Mouse (Mus musculus) adrenal gland, adult 18-20 months (tissue): ENCODE results near the gene Slc22a2. TPM values are rescaled to one million over a fixed set of nuclear protein-coding genes. Genes with fewer than 3 reads are reported as not detected.
"Not testable (repeated sequence)": the region's sequence is repeated elsewhere in the genome, so short reads cannot be mapped to it uniquely, and the experiment has no call there.

Source experiments
- DNase-seq, 2 experiments: peaks; one replicate each; pipeline ENCODE4 v3.0.0; 2021 to 2022; ENCODE audit warnings: low spot score in 2 of 2
- total RNA-seq, 2 experiments: library from RNA; stranded (reverse); gene quantifications; 1 replicate in 1 of 2; 2 replicates in 1 of 2; pipeline ENCODE4 v1.2.3; 2021

Slc22a2 gene
- total RNA-seq, 2 experiments from 2014 or later: 0.43 to 0.61 TPM

- no peak for DNase-seq
Measured at GRCm38 (mm10) chr17:12630976-12631730, 47.2 kb downstream of the Slc22a2 start.

- peak in 1 of 2 experiments; percentile 10 for DNase-seq
Measured at GRCm38 (mm10) chr17:12631771-12632600, 48.1 kb downstream of the Slc22a2 start.

DNA sequence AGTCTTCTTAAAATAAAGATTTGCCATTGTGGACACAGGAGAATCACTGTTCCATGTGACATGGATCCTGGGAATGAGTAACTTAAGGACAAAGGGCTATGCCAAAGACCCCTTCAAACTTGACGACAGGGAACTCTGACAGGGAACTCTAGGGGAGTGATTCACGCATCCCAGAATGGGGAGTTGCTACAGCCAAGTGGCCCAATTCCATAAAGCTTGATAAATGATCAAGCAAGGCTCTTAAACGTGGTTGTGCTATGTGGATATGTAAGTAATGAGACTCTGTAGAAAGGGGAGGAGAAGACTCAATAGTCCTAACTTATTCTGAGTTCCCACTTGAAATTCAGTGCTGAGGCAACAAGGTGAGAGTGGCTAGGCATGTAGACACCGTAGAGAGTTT lies 50.9 kb downstream of the Slc22a2 start:
- DNase-seq: no peak

GRCm38 (mm10) chr17:12639585-12639984 lies 55.7 kb downstream of the Slc22a2 start:
- no peak for DNase-seq

- no peak for DNase-seq
Measured at GRCm38 (mm10) chr17:12641087-12641486, 57.2 kb downstream of the Slc22a2 start.

GRCm38 (mm10) chr17:12645461-12645860 lies 61.5 kb downstream of the Slc22a2 start:
- no peak for DNase-seq

DNA sequence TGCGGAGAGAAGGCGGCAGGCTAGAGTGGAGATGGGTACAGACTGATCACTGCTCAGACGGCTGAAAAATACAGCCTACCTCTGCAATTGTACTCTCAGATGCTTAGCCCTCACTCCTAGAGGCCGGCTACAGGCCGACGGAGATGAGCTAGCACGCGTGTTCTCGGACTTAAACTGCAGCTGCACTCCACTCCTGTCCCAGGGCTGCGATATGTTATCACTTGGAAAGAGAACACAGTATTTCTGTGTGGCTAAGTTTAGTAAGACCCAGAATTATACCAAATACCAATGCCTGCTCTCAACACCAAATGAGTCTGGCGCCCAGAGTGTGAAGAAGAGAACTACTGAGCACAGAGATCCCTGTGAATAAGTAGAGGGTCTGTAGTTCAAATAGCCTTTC lies 68.7 kb downstream of the Slc22a2 start:
- DNase-seq: no peak

- no peak for DNase-seq
Measured at GRCm38 (mm10) chr17:12654061-12654460, 70.1 kb downstream of the Slc22a2 start.

DNA sequence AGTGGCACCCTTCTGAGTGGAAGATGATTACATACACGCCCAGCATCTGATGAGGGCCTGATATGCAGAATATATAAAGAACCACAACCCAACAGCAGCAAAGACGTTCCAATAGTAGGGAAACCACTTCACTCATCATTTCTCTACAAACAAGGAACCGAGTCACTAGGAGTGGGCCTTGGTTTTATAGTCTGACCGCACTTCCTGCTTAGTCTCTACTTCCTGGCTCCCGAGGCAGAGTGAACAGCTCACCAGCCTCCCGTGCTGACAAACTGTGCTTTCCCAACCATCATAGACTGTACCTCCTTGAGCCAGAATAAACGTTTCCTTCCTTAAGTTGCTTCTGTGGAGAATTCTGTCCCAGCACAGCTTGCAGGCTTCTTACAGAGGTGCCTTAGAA lies 71.9 kb downstream of the Slc22a2 start:
- DNase-seq: no peak

DNA sequence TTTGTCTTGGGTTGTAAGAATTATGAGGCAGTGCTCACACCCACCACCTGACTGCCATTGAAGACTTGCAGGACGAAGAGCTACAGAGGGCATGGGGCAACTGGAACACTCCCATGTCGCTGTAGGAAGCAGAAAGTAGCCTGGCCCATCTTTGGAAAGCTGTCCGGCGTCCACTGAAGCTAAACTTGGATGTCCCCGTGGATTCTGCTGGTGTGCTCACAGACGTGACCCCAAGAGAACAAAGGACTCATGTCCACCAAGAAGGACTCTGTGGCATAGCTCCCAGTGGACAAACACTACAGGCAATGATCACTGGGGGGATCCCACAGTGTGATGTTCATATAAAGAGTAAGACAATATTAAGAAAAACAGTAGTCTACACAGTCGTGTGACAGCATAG lies 74.9 kb downstream of the Slc22a2 start:
- no peak for DNase-seq

- no peak for DNase-seq
Measured at GRCm38 (mm10) chr17:12659233-12659632, 75.3 kb downstream of the Slc22a2 start.

DNA sequence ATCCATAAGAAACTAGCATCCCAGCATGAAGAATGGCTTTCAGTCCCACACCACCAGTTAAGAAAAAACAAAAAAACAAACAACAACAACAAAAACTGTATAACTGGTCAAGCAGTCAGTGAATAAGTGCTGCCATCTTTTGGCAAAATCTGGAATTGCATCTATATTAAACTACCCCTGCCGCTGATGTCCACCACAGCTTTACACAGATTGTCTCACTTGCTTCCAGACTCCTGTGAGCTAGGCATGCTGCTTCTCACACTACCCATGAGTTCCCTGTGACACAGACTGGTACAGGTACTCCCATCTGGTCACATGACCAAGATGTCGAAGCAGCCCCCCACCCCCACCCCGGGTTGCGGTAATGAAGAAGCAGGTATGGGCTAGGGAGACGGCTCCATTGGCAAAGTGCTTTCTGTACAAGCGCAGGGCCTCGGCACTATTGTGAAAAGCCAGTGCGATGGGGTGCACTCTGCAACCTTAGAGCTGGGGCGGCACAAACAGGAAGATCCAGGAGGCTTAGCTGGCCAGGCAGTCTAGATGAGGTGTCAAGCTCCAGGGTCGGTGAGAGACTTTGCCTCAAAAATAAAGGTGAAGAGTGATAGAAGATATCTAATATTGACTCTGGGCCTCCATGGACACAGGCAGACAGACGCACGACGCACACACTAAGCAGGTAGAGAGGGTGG lies 76.8 kb downstream of the Slc22a2 start:
- no peak for DNase-seq

GRCm38 (mm10) chr17:12664156-12664555 lies 80.2 kb downstream of the Slc22a2 start:
- DNase-seq: peak in 1 of 2 experiments; percentile 15

DNA sequence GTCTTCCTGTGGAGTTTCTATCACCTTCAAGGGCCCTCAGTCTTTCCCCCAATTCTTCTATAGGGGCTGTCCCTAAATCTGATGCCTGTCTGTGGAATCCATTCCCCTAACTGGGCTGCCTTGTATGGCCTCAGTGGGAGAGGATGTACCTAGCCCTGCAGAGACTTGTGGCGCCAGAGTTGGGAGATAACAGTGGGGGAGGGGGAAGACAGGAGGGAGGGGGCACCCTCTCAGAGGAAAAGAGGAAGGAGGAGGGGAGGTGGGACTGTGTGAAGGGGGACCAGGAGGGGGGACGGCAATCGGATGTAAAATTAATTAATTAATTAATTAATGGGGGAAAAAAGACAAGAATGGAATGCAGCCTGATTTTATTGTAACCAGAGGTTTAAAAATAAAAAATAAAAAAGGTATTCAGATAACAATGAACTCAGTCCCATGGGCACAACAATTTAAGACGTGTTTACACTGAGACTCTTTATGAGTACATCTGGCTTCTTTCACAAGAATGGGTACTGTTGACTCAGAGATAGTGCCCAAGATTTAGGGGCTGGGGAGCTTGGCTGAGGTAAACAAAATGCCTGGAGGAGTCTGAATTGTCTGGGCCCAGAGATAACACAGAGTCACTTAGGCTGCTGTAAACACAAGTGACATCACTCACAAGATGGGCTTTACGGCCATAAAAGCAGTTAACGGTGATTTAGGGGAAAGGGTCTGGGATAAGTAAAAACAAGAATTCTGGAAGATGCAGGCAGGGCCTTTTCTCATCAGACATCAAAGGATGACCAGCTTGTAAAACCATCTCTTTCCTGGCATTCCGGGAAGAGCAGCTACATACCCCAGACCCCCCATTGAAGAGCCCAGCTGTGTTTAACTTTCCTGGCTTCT lies 84.8 kb downstream of the Slc22a2 start:
- no peak for DNase-seq

DNA sequence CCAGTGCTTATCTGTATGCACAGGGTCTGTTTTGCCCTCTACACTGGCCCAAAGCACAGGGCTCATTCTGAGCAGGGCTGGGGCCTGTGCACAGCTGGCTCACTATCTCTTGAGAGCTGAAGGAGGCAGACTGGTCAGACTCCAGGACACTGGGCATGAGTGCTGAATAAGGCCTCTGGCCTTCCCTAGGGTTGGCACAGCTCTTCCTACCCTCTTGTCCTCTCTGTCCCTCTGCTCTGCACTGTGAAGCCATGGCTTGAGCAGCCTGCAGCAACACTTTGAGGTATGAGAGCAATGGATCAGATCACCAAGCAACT lies 85.4 kb downstream of the Slc22a2 start:
- DNase-seq: no peak

DNA sequence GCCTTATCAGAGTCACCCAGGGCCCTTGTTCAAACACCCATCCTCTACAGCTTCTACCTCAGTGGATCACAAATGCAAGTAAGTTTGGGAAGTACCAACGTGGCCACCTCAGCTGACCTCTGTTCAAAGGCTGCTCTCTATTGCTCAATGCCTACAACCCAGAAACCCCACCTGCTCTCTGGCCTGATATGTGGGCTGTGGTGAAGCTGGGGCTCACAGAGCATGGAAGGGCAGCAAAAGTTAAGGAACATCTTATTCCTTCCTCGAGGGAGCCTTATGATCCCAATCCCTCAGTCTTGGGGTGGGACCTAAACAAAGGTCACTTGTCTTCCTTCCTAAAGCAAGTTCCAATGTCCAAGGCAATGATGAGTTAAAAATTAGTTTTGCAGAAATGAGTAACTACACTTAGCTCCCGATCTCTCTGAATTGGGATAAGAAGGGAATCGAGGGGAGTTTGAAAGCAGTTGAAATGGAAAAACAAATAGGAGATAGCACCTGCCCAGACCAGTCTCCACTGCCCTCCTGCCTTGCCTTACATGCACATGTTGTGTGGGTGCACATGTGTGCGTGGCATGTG lies 87.2 kb downstream of the Slc22a2 start:
- DNase-seq: no peak

GRCm38 (mm10) chr17:12672285-12672790 lies 88.4 kb downstream of the Slc22a2 start:
- no peak for DNase-seq

DNA sequence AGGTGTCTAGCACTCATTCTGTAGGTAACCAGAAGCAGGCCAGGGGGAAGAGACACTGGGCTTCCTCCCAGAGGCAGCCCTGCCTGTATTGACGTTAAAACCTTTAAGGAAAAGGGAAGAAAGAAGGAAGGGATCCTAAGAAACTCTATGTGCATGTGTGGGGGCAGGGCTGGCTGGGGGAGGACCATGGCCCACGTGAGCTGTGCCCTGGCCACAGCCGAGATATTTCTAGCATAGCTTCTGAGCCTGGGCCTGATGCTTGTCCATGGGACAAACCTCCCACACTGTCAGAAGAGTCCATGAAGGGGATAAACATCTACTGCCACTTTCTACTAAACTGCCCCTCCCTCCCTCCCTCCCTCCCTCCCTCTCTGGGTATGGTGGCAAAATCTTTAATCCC lies 89.9 kb downstream of the Slc22a2 start:
- DNase-seq: no peak

DNA sequence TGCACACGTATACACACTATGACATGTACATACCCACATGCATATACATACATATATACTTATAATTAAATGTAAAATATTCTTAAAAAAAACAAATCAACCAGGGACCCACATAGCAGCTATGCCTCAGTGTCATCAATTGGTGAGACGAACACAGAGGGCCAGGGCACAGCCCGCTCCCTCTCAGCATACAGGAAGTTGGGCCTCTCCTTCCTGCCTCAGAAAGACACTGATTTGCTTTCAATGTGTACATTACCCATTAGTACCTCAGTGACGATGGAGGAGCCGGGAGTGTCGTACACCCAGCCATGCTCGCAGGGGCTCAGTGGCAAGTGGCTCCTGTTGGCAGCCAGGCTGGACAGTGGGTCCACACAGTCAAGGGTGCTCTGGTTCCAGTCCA lies 91.0 kb downstream of the Slc22a2 start:
- DNase-seq: not testable (repeated sequence)

DNA sequence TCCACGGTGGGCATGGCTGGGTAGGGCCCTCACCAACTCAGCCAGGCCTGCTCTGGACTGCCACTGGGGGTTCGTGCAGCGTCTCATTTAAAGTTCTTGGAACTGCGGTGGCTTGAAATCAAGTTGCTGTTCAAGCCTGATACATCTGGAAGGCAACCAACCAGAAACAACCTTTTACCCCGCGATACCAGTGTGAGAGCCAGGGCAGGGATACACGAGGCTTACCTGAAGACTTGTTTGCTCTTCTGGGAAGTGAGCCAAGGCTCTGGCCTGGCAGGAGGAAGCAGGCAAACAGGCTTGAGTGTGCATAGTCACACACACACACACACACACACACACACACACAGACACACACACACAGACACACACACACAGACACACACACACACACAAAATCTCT lies 91.7 kb downstream of the Slc22a2 start, which contains the start of gene Slc22a1:
TSS of gene Slc22a1 (minus strand) at position 184 of the 400 bp plus-strand sequence.
- no peak for DNase-seq
